Mouse (Mus musculus) gastrocnemius, postnatal 36 days (tissue): ENCODE measurements around the gene Oser1. TPM values are rescaled to one million over a fixed set of nuclear protein-coding genes. Genes with fewer than 3 reads are reported as not detected.
"Not testable (repeated sequence)": the region's sequence is repeated elsewhere in the genome, so short reads cannot be mapped to it uniquely, and the experiment has no call there.

Source experiments
- DNase-seq, 2 experiments: peaks; one replicate each; pipeline ENCODE4 v3.0.0; 2022
- intact Hi-C: fragments of 180-260 bp; cut with DNase I; formaldehyde crosslinking; loops from one replicate; pipeline ENCODE4 v1.15.1; 2025
- long read RNA-seq, 2 experiments: library from polyadenylated mRNA; stranded (forward); transcript quantifications; one replicate each; pipeline ENCODE4 v2.0.0; 2021
- total RNA-seq, 2 experiments: library from RNA; stranded (reverse); gene quantifications; 2 replicates each; pipeline ENCODE4 v1.2.3; 2021

Oser1 gene
- total RNA-seq: 10 to 100 TPM; 31.3 to 32.4 TPM
- long read RNA-seq, experiment 1, transcript Oser1-201 (4 exons, 1,620 nt): major isoform, 60 of 67 reads
- long read RNA-seq, experiment 1, partial matches to known transcripts: 0 of 67 reads
- long read RNA-seq, experiment 1, other reads (novel, unspliced or antisense): 7 of 67 reads
- long read RNA-seq, experiment 2, transcript Oser1-201 (4 exons, 1,620 nt): major isoform, 62 of 75 reads
- long read RNA-seq, experiment 2, partial matches to known transcripts: 0 of 75 reads
- long read RNA-seq, experiment 2, other reads (novel, unspliced or antisense): 12 of 75 reads

GRCm38 (mm10) chr2:163424597-163424996, at the start of gene Oser1:
Oser1 (minus strand) TSS chr2:163424697.
- no peak for DNase-seq

GRCm38 (mm10) chr2:163472466-163472851, 48.0 kb upstream of the Oser1 start, which contains the start of gene Fitm2:
Fitm2 (minus strand) TSS chr2:163472629.
- peak; percentile 90 to 95 for DNase-seq
- intact Hi-C loops: loop anchor here (2.0 to 5.0 kb wide), 2 partner anchors 20 to 50 kb away; partner anchors contain the start of gene Oser1

More at GRCm38 (mm10) chr2:163424597-163424996, at the start of gene Oser1:
- intact Hi-C loops: loop anchor here (5.0 kb wide), 1 partner anchor 48 kb away; the partner anchor contains the start of gene Fitm2

- peak in 1 of 2 experiments; percentile 20 for DNase-seq
- intact Hi-C loops: loop anchor here (2.0 to 5.0 kb wide), 2 partner anchors 19 to 50 kb away; partner anchors contain the start of gene Oser1
Observed at GRCm38 (mm10) chr2:163471710-163472465, 47.4 kb upstream of the Oser1 start.

- no peak for DNase-seq
- intact Hi-C loops: loop anchor here (5.0 kb wide), 1 partner anchor 49 kb away; the partner anchor contains the start of gene Oser1
Observed at GRCm38 (mm10) chr2:163471136-163471535, 46.6 kb upstream of the Oser1 start.

GRCm38 (mm10) chr2:163469711-163470110, 45.2 kb upstream of the Oser1 start:
- DNase-seq: no peak
- intact Hi-C loops: loop anchor here (5.0 kb wide), 1 partner anchor 47 kb away; the partner anchor contains the start of gene Oser1

GRCm38 (mm10) chr2:163468866-163469265, 44.4 kb upstream of the Oser1 start:
- intact Hi-C loops: no loop called here
- no peak for DNase-seq

GRCm38 (mm10) chr2:163467585-163467984, 43.1 kb upstream of the Oser1 start:
- no peak for DNase-seq
- intact Hi-C loops: no loop called here

- DNase-seq: no peak
- intact Hi-C loops: no loop called here
Observed at GRCm38 (mm10) chr2:163466771-163467170, 42.3 kb upstream of the Oser1 start.

GRCm38 (mm10) chr2:163464562-163464961, 40.1 kb upstream of the Oser1 start:
- no peak for DNase-seq
- intact Hi-C loops: no loop called here

GRCm38 (mm10) chr2:163463998-163464397, 39.5 kb upstream of the Oser1 start:
- no peak for DNase-seq
- intact Hi-C loops: no loop called here

GRCm38 (mm10) chr2:163463251-163463769, 38.8 kb upstream of the Oser1 start:
- DNase-seq: no peak
- intact Hi-C loops: no loop called here

GRCm38 (mm10) chr2:163462801-163463200, 38.3 kb upstream of the Oser1 start:
- DNase-seq: no peak

GRCm38 (mm10) chr2:163462386-163462785, 37.9 kb upstream of the Oser1 start:
- intact Hi-C loops: no loop called here
- no peak for DNase-seq

More at GRCm38 (mm10) chr2:163462801-163463200, 38.3 kb upstream of the Oser1 start:
- intact Hi-C loops: no loop called here

- intact Hi-C loops, DNase-seq: not testable (repeated sequence)
Observed at GRCm38 (mm10) chr2:163461307-163461706, 36.8 kb upstream of the Oser1 start.

- no peak for DNase-seq
Observed at GRCm38 (mm10) chr2:163460622-163461021, 36.1 kb upstream of the Oser1 start.

GRCm38 (mm10) chr2:163459380-163459779, 34.9 kb upstream of the Oser1 start:
- peak in 1 of 2 experiments; percentile 28 for DNase-seq
- intact Hi-C loops: no loop called here

More at GRCm38 (mm10) chr2:163460622-163461021, 36.1 kb upstream of the Oser1 start:
- intact Hi-C loops: no loop called here

GRCm38 (mm10) chr2:163458539-163459265, 34.2 kb upstream of the Oser1 start:
- intact Hi-C loops: no loop called here
- no peak for DNase-seq

GRCm38 (mm10) chr2:163453378-163453777, 28.9 kb upstream of the Oser1 start:
- intact Hi-C loops: loop anchor here (2.0 kb wide), 1 partner anchor 19 kb away; the partner anchor contains the start of gene Fitm2
- DNase-seq: no peak

GRCm38 (mm10) chr2:163452738-163453137, 28.2 kb upstream of the Oser1 start:
- intact Hi-C loops: loop anchor here (2.0 kb wide), 1 partner anchor 20 kb away; the partner anchor contains the start of gene Fitm2
- DNase-seq: no peak
